Comparison of ENCODE assay signal across 8 mouse cellular contexts in the genomic region with DNA sequence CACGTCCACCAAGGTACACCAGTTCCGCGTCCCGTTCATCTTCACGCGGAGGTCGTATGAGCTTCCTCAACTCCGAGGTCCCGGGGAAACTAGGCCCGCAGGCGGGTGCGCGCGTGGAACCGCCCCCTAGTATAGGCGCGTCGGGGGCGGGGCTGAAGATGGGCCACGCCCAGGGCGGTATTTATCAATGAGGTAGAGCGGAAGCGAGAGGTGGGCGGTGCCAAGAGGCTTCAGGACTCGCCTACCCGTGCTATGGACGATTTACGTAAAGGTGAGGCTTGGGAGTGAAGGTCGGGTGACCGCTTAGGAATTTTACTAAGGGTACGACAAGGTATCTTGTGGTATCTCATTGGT. TPM values are rescaled to one million over a fixed set of nuclear protein-coding genes. Genes with fewer than 3 reads are reported as not detected.
A peak's percentile ranks its signal among the peaks of the same experiment; 100 is the strongest.
DNase-seq lines count a peak whose midpoint lies in the region; ATAC-seq and TF ChIP-seq lines count a peak whose summit lies in the region.
"Not testable (repeated sequence)": the region's sequence is repeated elsewhere in the genome, so short reads cannot be mapped to it uniquely, and the experiment has no call there.

No protein-coding gene starts in this region.

- H3K27ac ChIP-seq in heart, embryonic 15.5 days; liver, embryonic 11.5 days (ENCODE audit: low read depth, low read length); midbrain, embryonic 10.5 days (replicated peaks): not testable (repeated sequence)
- H3K27ac ChIP-seq in kidney, adult 2 months (ENCODE audit: insufficient read depth, low read depth, low read length): 0 out of 2 replicates have a peak overlapping the region, but pooled peaks have one; percentile 45

- H3K36me3 ChIP-seq in heart, embryonic 15.5 days; kidney, adult 2 months (ENCODE audit: control insufficient read depth, insufficient read depth, low read length); liver, embryonic 11.5 days (ENCODE audit: control insufficient read depth, insufficient read depth, low read length); midbrain, embryonic 10.5 days: not testable (repeated sequence)

- H3K4me3 ChIP-seq in heart, embryonic 15.5 days: peak overlapping the region; percentile 42
- peak overlapping the region; percentile 52 for H3K4me3 ChIP-seq in kidney, adult 2 months (ENCODE audit: insufficient read depth, low read depth, low read length)
- H3K4me3 ChIP-seq in liver, embryonic 11.5 days (ENCODE audit: low read depth, low read length): peak overlapping the region; percentile 21; the same call in 1 of the 2 replicates
- peak overlapping the region; percentile 48 for H3K4me3 ChIP-seq in midbrain, embryonic 10.5 days

- not testable (repeated sequence) for TF ChIP-seq POLR2A in kidney, adult 2 months (IDR thresholded peaks at IDR 0.05; ENCODE audit: low read depth, low read length)

- ATAC-seq in erythroid progenitor cell, adult 5-6 weeks (replicated peaks; ENCODE audit: low FRiP score, poor library complexity, severe bottlenecking): peak; percentile 95
- peak; percentile 86 for ATAC-seq in heart, embryonic 15.5 days (replicated peaks; ENCODE audit: insufficient number of reproducible peaks, insufficient read depth, low FRiP score, low read depth)
- peak; percentile 96 for ATAC-seq in liver, embryonic 11.5 days (replicated peaks; ENCODE audit: low FRiP score)

- H3K27me3 ChIP-seq in heart, embryonic 15.5 days; kidney, adult 2 months (replicated peaks; ENCODE audit: control insufficient read depth, insufficient read depth, low read length); liver, embryonic 11.5 days (replicated peaks; ENCODE audit: control insufficient read depth, insufficient read depth, low read length): not testable (repeated sequence)
- peaks cover 20% of the 10 kb centered on the region for H3K27me3 ChIP-seq in midbrain, embryonic 10.5 days (ENCODE audit: low read depth, poor library complexity, severe bottlenecking)

- peak; percentile 28 for DNase-seq in cerebellum, adult 11 months
- DNase-seq in kidney, adult 2 months: peak; percentile 64
- DNase-seq in liver, embryonic 11.5 days (ENCODE audit: low spot score); midbrain, embryonic 10.5 days (ENCODE audit: low spot score): not testable (repeated sequence)
- DNase-seq in right cerebral cortex, postnatal 4 days: peak; percentile 19
- peak; percentile 40 to 43 for DNase-seq in urinary bladder, postnatal 36 days (ENCODE audit: low spot score in 2 of 2)

- H3K9me3 ChIP-seq in heart, embryonic 15.5 days (replicated peaks); liver, embryonic 11.5 days (ENCODE audit: control insufficient read depth, low read length); midbrain, embryonic 10.5 days (replicated peaks): not testable (repeated sequence)

- H3K4me1 ChIP-seq in heart, embryonic 15.5 days (replicated peaks); kidney, adult 2 months (ENCODE audit: control insufficient read depth, insufficient read depth, low read length); liver, embryonic 11.5 days (replicated peaks; ENCODE audit: control insufficient read depth, insufficient read depth, low read length); midbrain, embryonic 10.5 days: not testable (repeated sequence)

- not testable (repeated sequence) for H3K9ac ChIP-seq in heart, embryonic 15.5 days; liver, embryonic 11.5 days (ENCODE audit: low read depth, low read length)

- WGBS in heart, embryonic 15.5 days: 0% methylated on average over 20 of the region's 31 CpGs
- whole genome bisulfite sequencing in kidney, adult 2 months: 0% methylated on average over 23 of the region's 31 CpGs
- WGBS in liver, embryonic 11.5 days: under 1% methylated on average over 20 of the region's 31 CpGs
- under 1% methylated on average over 21 of the region's 31 CpGs for WGBS in midbrain, embryonic 10.5 days

- TF ChIP-seq CTCF in kidney, adult 2 months (conservative IDR thresholded peaks at IDR 0.05; ENCODE audit: insufficient read depth, insufficient read length, low read depth, low read length): not testable (repeated sequence)

- H3K4me2 ChIP-seq in heart, embryonic 15.5 days: peak overlapping the region; percentile 56
- H3K4me2 ChIP-seq in liver, embryonic 11.5 days: peak overlapping the region; percentile 39; the same call in 1 of the 2 replicates

RNA-seq across cellular contexts. Expression of a gene that starts 28.3 kb away (rescaled TPM):
- total RNA-seq in erythroid progenitor cell, adult 5-6 weeks (2015; ENCODE audit: low replicate concordance): not detected in 2 replicates
- not detected in 2 replicates for total RNA-seq in erythroid progenitor cell, adult 5-6 weeks (2017; ENCODE audit: low replicate concordance)
- polyA plus RNA-seq in heart, embryonic 15.5 days (2015; fragmentation: Nextera tagmentation; extraction: Ambion mirVana): 1.4 and 4.7 TPM in 2 replicates
- polyA plus RNA-seq in kidney, adult 2 months (2012; rRNA removed): 6.0 and 6.8 TPM in 2 replicates
- polyA plus RNA-seq in liver, embryonic 11.5 days (2014; fragmentation: Nextera tagmentation; extraction: Ambion mirVana): 10.6 and 11.5 TPM in 2 replicates
- polyA plus RNA-seq in midbrain, embryonic 10.5 days (2016; fragmentation: Nextera tagmentation; extraction: Ambion mirVana): 5.7 and 5.9 TPM in 2 replicates
